Mouse (Mus musculus): ENCODE measurements around the gene Olfr448.

Olfr448 gene

GRCm38 (mm10) chr6:42890141-42890540 lies at the start of gene Olfr448:
Olfr448 (plus strand) TSS chr6:42890441.
- no peak for DNase-seq (ENCODE audit: low spot score)

DNA sequence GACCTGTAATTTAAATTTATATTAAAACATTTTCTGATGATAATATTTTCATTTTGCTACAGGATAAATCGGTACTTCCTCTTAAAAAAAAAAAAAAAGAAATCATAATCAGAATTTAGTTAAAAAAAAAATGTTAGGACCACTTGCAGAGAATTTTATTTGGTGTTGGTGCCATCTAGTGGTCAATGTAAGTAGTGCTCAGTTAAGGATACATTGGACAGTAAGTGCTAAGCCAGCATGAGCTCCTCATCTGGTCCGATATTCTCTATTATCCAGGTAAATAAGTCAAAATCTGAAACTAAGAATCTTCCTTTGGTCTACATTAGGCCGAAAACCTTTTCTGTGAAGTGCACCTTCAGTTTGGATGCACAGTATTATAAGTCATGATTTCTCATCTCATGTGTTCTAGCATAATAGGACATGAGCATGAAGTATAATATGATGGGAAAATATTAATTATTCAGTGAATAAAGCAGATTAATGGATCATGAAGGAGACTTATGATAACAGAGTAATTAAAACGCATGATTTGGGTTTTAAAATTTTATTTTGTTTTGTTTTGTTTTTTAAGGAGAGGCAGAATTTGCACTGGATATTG lies 29.9 kb upstream of the Olfr448 start:
- DNase-seq (ENCODE audit: low spot score), result peak; percentile 81

DNA sequence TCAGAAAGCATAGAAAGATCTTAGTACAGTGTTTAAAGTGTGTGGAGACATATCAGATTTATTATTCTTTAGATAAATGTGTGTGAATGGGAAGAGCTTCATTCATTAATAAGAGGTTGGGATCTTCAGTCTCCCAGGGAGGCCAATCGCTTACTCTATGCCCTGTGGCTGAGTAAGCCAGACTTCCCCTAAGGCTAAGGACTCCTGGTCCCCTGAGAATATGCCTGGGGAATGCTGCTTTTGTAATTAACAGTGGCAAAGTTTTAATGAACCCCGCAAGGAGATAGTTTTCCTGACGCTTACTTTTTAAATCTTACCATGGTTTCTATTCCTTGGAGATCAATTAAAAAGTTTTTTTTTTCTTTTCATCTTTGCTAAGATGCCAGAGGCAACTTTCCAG lies 20.5 kb upstream of the Olfr448 start:
- no peak for DNase-seq (ENCODE audit: low spot score)

DNA sequence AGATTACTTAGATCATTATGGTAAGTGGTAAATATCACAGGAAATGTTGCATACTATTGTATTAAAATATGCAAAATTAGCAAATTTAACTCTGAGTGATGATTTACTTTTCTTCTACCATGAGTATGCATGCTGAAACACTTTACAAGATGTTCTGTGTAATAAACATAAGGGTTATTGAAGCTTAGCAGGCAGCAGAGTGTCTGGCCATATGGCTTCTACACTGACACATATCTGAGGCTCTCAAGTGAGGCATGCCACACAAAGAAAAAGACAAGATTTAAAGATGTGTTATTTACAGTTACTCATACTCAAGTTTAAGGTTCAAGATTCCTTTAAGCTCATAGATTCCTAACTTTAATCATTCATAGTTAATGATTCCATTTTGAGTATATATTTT lies 13.9 kb upstream of the Olfr448 start:
- DNase-seq (ENCODE audit: low spot score), result no peak

GRCm38 (mm10) chr6:42900345-42900744 lies 10.1 kb downstream of the Olfr448 start:
- no peak for DNase-seq (ENCODE audit: low spot score)

- DNase-seq (ENCODE audit: low spot score), result no peak
Observed at GRCm38 (mm10) chr6:42908578-42908977, 18.3 kb downstream of the Olfr448 start, which contains the start of gene Olfr447. Olfr447 (plus strand) TSS chr6:42908878.

DNA sequence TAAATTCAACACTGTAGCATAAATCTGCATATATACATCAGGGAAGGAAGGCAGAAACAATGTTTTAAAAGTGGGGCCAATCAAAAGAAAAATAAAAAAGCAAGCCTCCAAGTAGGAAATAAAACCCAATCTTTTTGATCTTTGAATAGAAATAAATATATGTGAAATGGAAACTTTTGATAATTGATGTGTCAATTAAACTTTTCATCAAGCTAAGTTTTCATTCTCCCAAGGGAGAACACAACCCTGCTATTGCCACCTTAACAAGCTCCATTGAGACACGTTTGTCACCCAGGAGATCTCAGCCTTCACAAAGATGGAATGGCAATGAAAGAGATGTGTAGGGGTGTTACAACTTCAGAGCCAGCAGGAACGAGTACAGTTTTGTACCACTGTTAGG lies 30.8 kb downstream of the Olfr448 start, which contains the start of gene Olfr446:
Gene Olfr446 (plus strand): TSS at position 301 of the 400 bp plus-strand sequence.
- DNase-seq (ENCODE audit: low spot score), result no peak
